Mouse (Mus musculus) right cerebral cortex, postnatal 4 days (tissue): ENCODE measurements around the gene Per2.

Experiments
- DNase-seq: peaks from one replicate; pipeline ENCODE4 v3.0.0-alpha.2; 2022

The Per2 gene

GRCm38 (mm10) chr1:91430761-91431160 lies 28.4 kb downstream of the Per2 start:
- DNase-seq: no peak

GRCm38 (mm10) chr1:91429212-91429611 lies 29.9 kb downstream of the Per2 start:
- no peak for DNase-seq

- peak; percentile 91 for DNase-seq
Measured at GRCm38 (mm10) chr1:91428614-91429013, 30.5 kb downstream of the Per2 start.

GRCm38 (mm10) chr1:91426397-91426796 lies 32.7 kb downstream of the Per2 start:
- no peak for DNase-seq

- no peak for DNase-seq
Measured at GRCm38 (mm10) chr1:91420601-91421065, 38.5 kb downstream of the Per2 start.

- DNase-seq: no peak
Measured at GRCm38 (mm10) chr1:91419862-91420600, 39.1 kb downstream of the Per2 start.

GRCm38 (mm10) chr1:91417991-91418390 lies 41.1 kb downstream of the Per2 start:
- DNase-seq: no peak

- no peak for DNase-seq
Measured at GRCm38 (mm10) chr1:91415311-91415710, 43.8 kb downstream of the Per2 start.

- peak; percentile 33 for DNase-seq
Measured at GRCm38 (mm10) chr1:91414903-91415302, 44.2 kb downstream of the Per2 start.

- DNase-seq: peak; percentile 87
Measured at GRCm38 (mm10) chr1:91413898-91414594, 45.1 kb downstream of the Per2 start, which contains the start of gene Hes6. Gene Hes6 (minus strand): TSS chr1:91414038.

GRCm38 (mm10) chr1:91413536-91413897 lies 45.6 kb downstream of the Per2 start:
- DNase-seq: peak; percentile 35

- peak; percentile 87 for DNase-seq
Measured at GRCm38 (mm10) chr1:91413030-91413506, 46.1 kb downstream of the Per2 start.

- DNase-seq: peak; percentile 48
Measured at GRCm38 (mm10) chr1:91412286-91413029, 46.7 kb downstream of the Per2 start.

GRCm38 (mm10) chr1:91411631-91412285 lies 47.4 kb downstream of the Per2 start:
- peak; percentile 29 for DNase-seq

GRCm38 (mm10) chr1:91407819-91408218 lies 51.3 kb downstream of the Per2 start:
- DNase-seq: no peak

GRCm38 (mm10) chr1:91405406-91406169 lies 53.5 kb downstream of the Per2 start:
- no peak for DNase-seq

- DNase-seq: no peak
Measured at GRCm38 (mm10) chr1:91404976-91405375, 54.1 kb downstream of the Per2 start.

- DNase-seq: peak; percentile 84
Measured at GRCm38 (mm10) chr1:91398260-91399062, 60.7 kb downstream of the Per2 start, which contains the start of gene Ilkap. Gene Ilkap (minus strand): TSS chr1:91398815.

GRCm38 (mm10) chr1:91397927-91398259 lies 61.2 kb downstream of the Per2 start:
- no peak for DNase-seq

- no peak for DNase-seq
Measured at GRCm38 (mm10) chr1:91390369-91390768, 68.8 kb downstream of the Per2 start.

- no peak for DNase-seq
Measured at GRCm38 (mm10) chr1:91381091-91381471, 78.0 kb downstream of the Per2 start.
